Mouse (Mus musculus): ENCODE measurements around the gene Fam135a. TPM values are rescaled to one million over a fixed set of nuclear protein-coding genes. Genes with fewer than 3 reads are reported as not detected.

Fam135a gene
- polyA plus RNA-seq, 1 experiment from 2014 or later, result 46.1 TPM

- Histone ChIP-seq H3K36me3 (0 out of 2 replicates have a peak, but pooled peaks cover 2% of the 10 kb centered on the region), H3K9ac (no peak overlapping the region), H3K4me3 (no peak overlapping the region), H3K9me3 (replicated peaks) (no peaks in the 10 kb centered on the region), H3K4me2 (replicated peaks) (no peak overlapping the region), H3K27me3 (no peaks in the 10 kb centered on the region), H3K4me1 (no peaks in the 10 kb centered on the region), H3K27ac (no peak overlapping the region)
- WGBS, result 73% methylated on average over 6 of the region's 6 CpGs
- no peak for ATAC-seq (ENCODE audit: low FRiP score)
These were observed 53.2 kb downstream of the Fam135a start for GRCm38 (mm10) chr1:24046730-24047510.

- Histone ChIP-seq H3K4me3 (no peak overlapping the region), H3K36me3 (0 out of 2 replicates have a peak, but pooled peaks cover 2% of the 10 kb centered on the region), H3K27me3 (no peaks in the 10 kb centered on the region), H3K4me2 (replicated peaks) (no peak overlapping the region), H3K9ac (no peak overlapping the region), H3K9me3 (replicated peaks) (no peaks in the 10 kb centered on the region), H3K4me1 (no peaks in the 10 kb centered on the region), H3K27ac (no peak overlapping the region)
- 63% methylated on average over 5 of the region's 5 CpGs for WGBS
- ATAC-seq (ENCODE audit: low FRiP score), result no peak
These were observed 54.5 kb downstream of the Fam135a start for GRCm38 (mm10) chr1:24045627-24046026.

GRCm38 (mm10) chr1:24043007-24043406 is 57.1 kb downstream of the Fam135a start:
- WGBS, result 41% methylated on average over 5 of the region's 5 CpGs
- Histone ChIP-seq H3K4me3 (no peak overlapping the region), H3K9me3 (replicated peaks) (no peaks in the 10 kb centered on the region), H3K4me1 (no peaks in the 10 kb centered on the region), H3K9ac (no peak overlapping the region), H3K27me3 (no peaks in the 10 kb centered on the region), H3K4me2 (replicated peaks) (no peak overlapping the region), H3K27ac (no peak overlapping the region), H3K36me3 (0 out of 2 replicates have a peak, but pooled peaks cover 6% of the 10 kb centered on the region)
- ATAC-seq (ENCODE audit: low FRiP score), result no peak; the same call in 1 of the 2 replicates

- H3K9ac ChIP-seq, result no peak overlapping the region
- H3K4me3 ChIP-seq, result no peak overlapping the region
- H3K27ac ChIP-seq, result no peak overlapping the region
- H3K36me3 ChIP-seq, result peaks cover 15% of the 10 kb centered on the region
- H3K4me2 ChIP-seq (replicated peaks), result no peak overlapping the region
- no peaks in the 10 kb centered on the region for H3K27me3 ChIP-seq
- no peaks in the 10 kb centered on the region for H3K4me1 ChIP-seq
- no peak for ATAC-seq (ENCODE audit: low FRiP score)
- no peaks in the 10 kb centered on the region for H3K9me3 ChIP-seq (replicated peaks)
- WGBS, result 84% methylated on average over 2 of the region's 2 CpGs
These were observed 66.2 kb downstream of the Fam135a start for GRCm38 (mm10) chr1:24033759-24034423.

GRCm38 (mm10) chr1:24010821-24011220 is 89.3 kb downstream of the Fam135a start:
- no peak for ATAC-seq (ENCODE audit: low FRiP score)
- Histone ChIP-seq H3K9ac (no peak overlapping the region), H3K4me2 (replicated peaks) (no peak overlapping the region), H3K36me3 (peaks cover 10% of the 10 kb centered on the region), H3K27ac (no peak overlapping the region), H3K27me3 (no peaks in the 10 kb centered on the region), H3K4me3 (no peak overlapping the region), H3K9me3 (replicated peaks) (no peaks in the 10 kb centered on the region), H3K4me1 (no peaks in the 10 kb centered on the region)
- WGBS, result 93% methylated on average over 6 of the region's 6 CpGs

- H3K27ac ChIP-seq, result no peak overlapping the region
- no peak overlapping the region for H3K4me3 ChIP-seq
- H3K9ac ChIP-seq, result no peak overlapping the region
- H3K9me3 ChIP-seq (replicated peaks), result no peaks in the 10 kb centered on the region
- peaks cover 10% of the 10 kb centered on the region for H3K36me3 ChIP-seq
- H3K4me2 ChIP-seq (replicated peaks), result no peak overlapping the region
- no peaks in the 10 kb centered on the region for H3K4me1 ChIP-seq
- 92% methylated on average over 6 of the region's 6 CpGs for WGBS
- ATAC-seq (ENCODE audit: low FRiP score), result no peak
- H3K27me3 ChIP-seq, result no peaks in the 10 kb centered on the region
These were observed 90.1 kb downstream of the Fam135a start for GRCm38 (mm10) chr1:24010016-24010415.

- Histone ChIP-seq H3K27ac (no peak overlapping the region), H3K27me3 (no peaks in the 10 kb centered on the region), H3K4me2 (replicated peaks) (no peak overlapping the region), H3K36me3 (0 out of 2 replicates have a peak, but pooled peaks cover 6% of the 10 kb centered on the region), H3K4me1 (0 out of 2 replicates have a peak, but pooled peaks cover 5% of the 10 kb centered on the region), H3K9ac (no peak overlapping the region), H3K4me3 (no peak overlapping the region), H3K9me3 (replicated peaks) (no peaks in the 10 kb centered on the region)
- no peak for ATAC-seq (ENCODE audit: low FRiP score)
- WGBS, result 87% methylated on average over 8 of the region's 8 CpGs
These were observed 92.5 kb downstream of the Fam135a start for GRCm38 (mm10) chr1:24007621-24008020.

- 1% methylated on average over 47 of the region's 47 CpGs for WGBS
- ATAC-seq (ENCODE audit: low FRiP score), result peak; percentile 97
- peak within 1 kb of the TSS; percentile 69 for H3K9ac ChIP-seq
These were observed 94.9 kb downstream of the Fam135a start, which contains the start of gene Sdhaf4 for GRCm38 (mm10) chr1:24005070-24005804. Gene Sdhaf4 (minus strand): TSS chr1:24005656.

GRCm38 (mm10) chr1:23999318-23999717 is 100.8 kb downstream of the Fam135a start:
- Histone ChIP-seq H3K27me3 (no peaks in the 10 kb centered on the region), H3K27ac (no peak overlapping the region), H3K4me1 (0 out of 2 replicates have a peak, but pooled peaks cover 1% of the 10 kb centered on the region), H3K9me3 (replicated peaks) (no peaks in the 10 kb centered on the region), H3K36me3 (peaks cover 49% of the 10 kb centered on the region), H3K4me2 (replicated peaks) (no peak overlapping the region), H3K4me3 (no peak overlapping the region), H3K9ac (no peak overlapping the region)
- 93% methylated on average over 5 of the region's 5 CpGs for WGBS
- ATAC-seq (ENCODE audit: low FRiP score), result no peak

More at GRCm38 (mm10) chr1:24005070-24005804, 94.9 kb downstream of the Fam135a start, which contains the start of gene Sdhaf4:
- Histone ChIP-seq H3K36me3 (peaks cover 24% of the 10 kb centered on the region; the same call in 1 of the 2 replicates), H3K27me3 (no peaks in the 10 kb centered on the region), H3K4me2 (replicated peaks) (peak within 1 kb of the TSS; percentile 61), H3K4me1 (0 out of 2 replicates have a peak, but pooled peaks cover 5% of the 10 kb centered on the region), H3K9me3 (replicated peaks) (no peaks in the 10 kb centered on the region), H3K4me3 (peak within 1 kb of the TSS; percentile 58), H3K27ac (peak within 1 kb of the TSS; percentile 88)

- Histone ChIP-seq H3K4me2 (replicated peaks) (no peak overlapping the region), H3K9me3 (replicated peaks) (no peaks in the 10 kb centered on the region), H3K27me3 (no peaks in the 10 kb centered on the region), H3K36me3 (peaks cover 49% of the 10 kb centered on the region), H3K9ac (no peak overlapping the region), H3K27ac (no peak overlapping the region), H3K4me1 (no peaks in the 10 kb centered on the region), H3K4me3 (no peak overlapping the region)
- no peak for ATAC-seq (ENCODE audit: low FRiP score)
- 96% methylated on average over 7 of the region's 7 CpGs for WGBS
These were observed 101.3 kb downstream of the Fam135a start for GRCm38 (mm10) chr1:23998866-23999265.

GRCm38 (mm10) chr1:23998120-23998810 is 101.9 kb downstream of the Fam135a start:
- no peaks in the 10 kb centered on the region for H3K9me3 ChIP-seq (replicated peaks)
- peaks cover 49% of the 10 kb centered on the region for H3K36me3 ChIP-seq
- H3K4me2 ChIP-seq (replicated peaks), result no peak overlapping the region
- H3K27me3 ChIP-seq, result no peaks in the 10 kb centered on the region
- H3K4me1 ChIP-seq, result no peaks in the 10 kb centered on the region
- ATAC-seq (ENCODE audit: low FRiP score), result no peak
- 92% methylated on average over 7 of the region's 7 CpGs for WGBS
- H3K9ac ChIP-seq, result no peak overlapping the region
- no peak overlapping the region for H3K27ac ChIP-seq
- no peak overlapping the region for H3K4me3 ChIP-seq
